Mouse (Mus musculus): ENCODE results near the gene Btnl1. TPM values are rescaled to one million over a fixed set of nuclear protein-coding genes. Genes with fewer than 3 reads are reported as not detected.

Gene Btnl1
- not detected in 2 replicates for polyA plus RNA-seq (2015; fragmentation: Nextera tagmentation; extraction: Ambion mirVana)

GRCm38 (mm10) chr17:34376847-34377246, at the start of gene Btnl1:
Btnl1 (plus strand) TSS chr17:34377132.

GRCm38 (mm10) chr17:34354539-34354938, 22.4 kb upstream of the Btnl1 start, which contains the start of gene Btnl2:
Btnl2 (plus strand) TSS chr17:34354822.

GRCm38 (mm10) chr17:34398711-34399393, 21.9 kb downstream of the Btnl1 start, which contains the start of gene BC051142:
BC051142 (plus strand) TSS chr17:34398820.

Other genes with a start within 250 kb of the Btnl1 start
- gene H2-DMb2, start 233.8 kb upstream of the Btnl1 start, polyA plus RNA-seq (2015; fragmentation: Nextera tagmentation; extraction: Ambion mirVana) = 0.17 and 0.33 TPM in 2 replicates
- 0.44 and 1.1 TPM in 2 replicates for gene H2-DMb1, start 224.1 kb upstream of the Btnl1 start, polyA plus RNA-seq (2015; fragmentation: Nextera tagmentation; extraction: Ambion mirVana)
- gene Tap1, start 189.6 kb upstream of the Btnl1 start, polyA plus RNA-seq (2015; fragmentation: Nextera tagmentation; extraction: Ambion mirVana) = 3.5 and 5.1 TPM in 2 replicates
- 3.6 and 6.3 TPM in 2 replicates for gene Psmb9, start 189.4 kb upstream of the Btnl1 start, polyA plus RNA-seq (2015; fragmentation: Nextera tagmentation; extraction: Ambion mirVana)
- 11.0 and 17.6 TPM in 2 replicates for gene Psmb8, start 179.4 kb upstream of the Btnl1 start, polyA plus RNA-seq (2015; fragmentation: Nextera tagmentation; extraction: Ambion mirVana)
- 5.3 and 7.2 TPM in 2 replicates for gene Tap2, start 173.6 kb upstream of the Btnl1 start, polyA plus RNA-seq (2015; fragmentation: Nextera tagmentation; extraction: Ambion mirVana)
- 0.06 and 0.19 TPM in 2 replicates for gene H2-Ob, start 138.2 kb upstream of the Btnl1 start, polyA plus RNA-seq (2015; fragmentation: Nextera tagmentation; extraction: Ambion mirVana)
- gene H2-Ab1, start 119.4 kb upstream of the Btnl1 start, polyA plus RNA-seq (2015; fragmentation: Nextera tagmentation; extraction: Ambion mirVana) = 4.1 and 6.2 TPM in 2 replicates
- gene H2-Aa, start 89.3 kb upstream of the Btnl1 start, polyA plus RNA-seq (2015; fragmentation: Nextera tagmentation; extraction: Ambion mirVana) = 3.9 and 5.0 TPM in 2 replicates
- gene H2-Eb1, start 71.3 kb upstream of the Btnl1 start, polyA plus RNA-seq (2015; fragmentation: Nextera tagmentation; extraction: Ambion mirVana) = 3.6 and 4.8 TPM in 2 replicates
- not detected in 2 replicates for gene H2-Eb2, start 51.5 kb upstream of the Btnl1 start, polyA plus RNA-seq (2015; fragmentation: Nextera tagmentation; extraction: Ambion mirVana)
- 0.18 and 0.24 TPM in 2 replicates for gene Btnl2, start 22.3 kb upstream of the Btnl1 start, polyA plus RNA-seq (2015; fragmentation: Nextera tagmentation; extraction: Ambion mirVana)
- 0.51 and 0.82 TPM in 2 replicates for gene BC051142, start 21.7 kb downstream of the Btnl1 start, polyA plus RNA-seq (2015; fragmentation: Nextera tagmentation; extraction: Ambion mirVana)
- gene Btnl4, start 100.2 kb downstream of the Btnl1 start, polyA plus RNA-seq (2015; fragmentation: Nextera tagmentation; extraction: Ambion mirVana) = not detected in 2 replicates
- gene Btnl6, start 140.2 kb downstream of the Btnl1 start, polyA plus RNA-seq (2015; fragmentation: Nextera tagmentation; extraction: Ambion mirVana) = not detected in 2 replicates
- gene Notch4, start 187.1 kb downstream of the Btnl1 start, polyA plus RNA-seq (2015; fragmentation: Nextera tagmentation; extraction: Ambion mirVana) = 3.6 and 4.2 TPM in 2 replicates
- gene Gpsm3, start 212.7 kb downstream of the Btnl1 start, polyA plus RNA-seq (2015; fragmentation: Nextera tagmentation; extraction: Ambion mirVana) = 8.5 and 8.6 TPM in 2 replicates
- gene Pbx2, start 214.1 kb downstream of the Btnl1 start, polyA plus RNA-seq (2015; fragmentation: Nextera tagmentation; extraction: Ambion mirVana) = 5.9 and 6.4 TPM in 2 replicates
- 1.1 and 1.2 TPM in 2 replicates for gene Ager, start 220.7 kb downstream of the Btnl1 start, polyA plus RNA-seq (2015; fragmentation: Nextera tagmentation; extraction: Ambion mirVana)
- gene Rnf5, start 226.6 kb downstream of the Btnl1 start, polyA plus RNA-seq (2015; fragmentation: Nextera tagmentation; extraction: Ambion mirVana) = 41.4 and 51.6 TPM in 2 replicates
- 27.7 and 30.6 TPM in 2 replicates for gene Agpat1, start 227.1 kb downstream of the Btnl1 start, polyA plus RNA-seq (2015; fragmentation: Nextera tagmentation; extraction: Ambion mirVana)
- gene Egfl8, start 238.8 kb downstream of the Btnl1 start, polyA plus RNA-seq (2015; fragmentation: Nextera tagmentation; extraction: Ambion mirVana) = 16.9 and 21.7 TPM in 2 replicates

All from skeletal muscle tissue, postnatal 0 days (tissue).